Mouse (Mus musculus) myocyte (in vitro differentiated cells): ENCODE results near the gene Gm6040.

ENCODE experiments used
- MAX ChIP-seq: IDR thresholded peaks from one replicate; pipeline ENCODE4 v1.6.1; 2011; ENCODE audit warnings: low read depth, mild to moderate bottlenecking, control low read depth
- MYOD1 ChIP-seq, 3 experiments: IDR thresholded peaks; one replicate each; pipeline ENCODE4 v1.6.1; 2011; ENCODE audit warnings: control low read depth in 2 of 3, low read depth in 2 of 3, mild to moderate bottlenecking in 2 of 3, moderate library complexity in 1 of 3; ENCODE audit not compliant: insufficient read length in 2 of 3, control insufficient read depth in 1 of 3
- POLR2A ChIP-seq: IDR thresholded peaks from one replicate; pipeline ENCODE4 v1.6.1; 2011; ENCODE audit warnings: low read depth, mild to moderate bottlenecking, control low read depth, moderate library complexity; ENCODE audit not compliant: insufficient read length
- USF1 ChIP-seq: IDR thresholded peaks from one replicate; pipeline ENCODE4 v1.6.1; 2011; ENCODE audit warnings: low read depth, mild to moderate bottlenecking, control low read depth, moderate library complexity

GRCm38 (mm10) chr8:20908256-20908655, 13.6 kb downstream of the Gm6040 start:
- TF ChIP-seq USF1 (no peak), POLR2A (no peak), MAX (no peak), MYOD1 (IDR thresholded peaks at IDR 0.05; ENCODE audit: control insufficient read depth in 1 of 3, insufficient read length in 2 of 3, low read depth in 2 of 3) (no peak)
